Mouse (Mus musculus): ENCODE measurements around the gene M6pr. TPM values are rescaled to one million over a fixed set of nuclear protein-coding genes. Genes with fewer than 3 reads are reported as not detected.

The M6pr gene
- polyA plus RNA-seq (2021), result 187 TPM

DNA sequence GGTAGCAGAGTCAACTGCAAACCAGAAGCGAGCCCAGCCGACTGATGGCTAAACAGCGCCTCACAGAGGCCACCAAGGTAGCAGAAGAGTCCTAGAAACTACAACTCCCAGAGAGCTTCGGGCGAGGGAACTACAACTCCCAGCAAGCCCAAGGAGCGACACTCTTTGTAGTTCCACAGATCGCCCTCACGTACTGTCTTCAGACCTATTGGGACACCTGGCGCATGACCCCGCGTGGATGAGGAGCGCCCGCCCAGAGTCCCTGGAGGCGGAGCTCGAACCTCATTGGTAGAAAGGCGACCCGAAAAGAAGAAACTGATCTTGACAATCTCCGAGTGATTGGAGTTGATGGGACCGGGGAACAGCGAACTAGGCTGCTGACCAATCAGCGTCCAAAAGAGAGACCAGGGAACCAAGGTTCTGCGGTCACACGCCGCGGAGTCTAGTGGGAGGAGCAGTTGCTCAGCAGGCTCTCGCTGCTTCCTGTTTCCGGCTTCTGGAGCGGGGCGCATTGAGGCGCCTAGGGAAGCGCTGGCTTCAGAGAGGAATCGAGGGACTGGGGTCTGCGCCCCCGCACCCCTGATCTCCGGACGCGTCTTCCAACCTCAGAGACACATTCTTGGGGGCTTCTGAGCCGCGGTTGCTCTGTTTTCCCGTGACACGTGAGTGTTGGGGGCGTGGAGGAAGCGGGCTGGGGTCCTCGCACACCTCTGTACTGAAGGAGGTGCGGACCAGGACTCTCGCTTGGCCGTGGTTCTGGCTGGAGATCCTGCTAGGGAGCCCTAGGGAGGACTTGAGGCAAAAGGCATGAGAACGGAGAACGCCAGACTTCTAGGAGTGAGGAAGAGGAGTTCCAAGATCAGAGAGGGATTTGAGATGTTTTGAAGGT lies at the start of gene M6pr:
Gene M6pr, plus strand, starts transcription at position 216 of the 889 bp plus-strand sequence.
- peak; percentile 97 for TF ChIP-seq CTCF (IDR thresholded peaks at IDR 0.05)
- DNase-seq (ENCODE audit: low read depth, low spot score), result peak; percentile 91
- in situ Hi-C loops (cut with MboI; ENCODE audit: low pct_unique_long_range_greater_than_20kb), result loop anchor here (5.0 to 10.0 kb wide), 3 partner anchors 51 to 1034 kb away; no protein-coding TSS in a partner anchor
- ATAC-seq, result peak; percentile 99
- CTCF ChIA-PET, result interaction anchor here (0.6 to 2.1 kb wide), 6 partner anchors 11 to 42 kb away, joined by 3 to 10 read pairs (median 4); no protein-coding TSS in a partner anchor
- H3K27me3 ChIP-seq, result no peaks in the 10 kb centered on the region
- POLR2A ChIA-PET, result interaction anchor here (1.5 kb wide), 1 partner anchor 11 kb away, joined by 3 read pairs; no protein-coding TSS in a partner anchor

- no peak for TF ChIP-seq CTCF (IDR thresholded peaks at IDR 0.05)
- CTCF ChIA-PET, result no interaction called here
- in situ Hi-C loops (cut with MboI; ENCODE audit: low pct_unique_long_range_greater_than_20kb), result no loop called here
- POLR2A ChIA-PET, result no interaction called here
- ATAC-seq (no peak), DNase-seq (ENCODE audit: low read depth, low spot score) (no peak)
- H3K27me3 ChIP-seq, result no peaks in the 10 kb centered on the region
Measured at GRCm38 (mm10) chr6:122262543-122262942, 46.0 kb upstream of the M6pr start.

DNA sequence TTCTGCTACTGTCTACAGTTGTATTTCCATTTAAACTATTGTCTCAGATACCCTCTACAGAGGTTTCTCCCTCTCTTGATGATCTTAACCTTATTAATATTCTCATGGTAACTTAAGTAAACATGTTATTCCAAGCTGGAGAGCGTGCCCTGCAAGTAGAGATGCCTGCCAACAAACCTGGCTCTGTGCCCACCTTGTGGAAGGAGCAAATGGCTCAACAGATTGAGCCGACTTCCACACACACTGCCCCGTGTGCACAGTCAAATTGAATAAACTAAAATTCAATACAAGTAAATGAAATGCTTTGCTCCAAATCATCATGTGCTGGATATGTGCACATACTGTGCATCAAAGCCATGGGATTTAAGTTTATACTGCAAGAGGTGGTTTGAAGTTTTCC lies 40.0 kb upstream of the M6pr start:
- ATAC-seq (no peak), DNase-seq (ENCODE audit: low read depth, low spot score) (no peak)
- H3K27me3 ChIP-seq, result peaks cover 12% of the 10 kb centered on the region
- CTCF ChIA-PET, result interaction anchor here (0.7 kb wide), 1 partner anchor 10 kb away, joined by 3 read pairs; no protein-coding TSS in a partner anchor
- no peak for TF ChIP-seq CTCF (IDR thresholded peaks at IDR 0.05)
- POLR2A ChIA-PET, result no interaction called here
- in situ Hi-C loops (cut with MboI; ENCODE audit: low pct_unique_long_range_greater_than_20kb), result no loop called here

DNA sequence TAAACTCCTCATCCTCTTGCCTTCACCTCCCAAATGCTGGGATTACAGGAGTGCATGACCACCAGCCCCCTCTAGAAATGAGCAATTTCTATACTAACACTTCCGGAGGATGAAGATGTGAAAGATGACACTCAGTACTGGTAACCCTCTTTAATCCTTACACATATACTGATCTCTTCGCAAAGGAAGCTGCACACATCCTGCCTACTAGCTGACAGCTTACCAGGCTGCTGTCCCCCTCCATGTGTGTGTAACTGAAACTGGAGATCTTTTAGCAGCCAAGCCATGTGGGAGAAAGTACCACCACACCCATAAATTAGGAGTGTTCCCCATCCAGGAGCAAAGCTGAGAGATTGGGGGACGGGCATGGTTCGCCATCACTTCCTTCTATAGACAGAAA lies 39.4 kb upstream of the M6pr start:
- no peak for ATAC-seq
- POLR2A ChIA-PET, result no interaction called here
- TF ChIP-seq CTCF (IDR thresholded peaks at IDR 0.05), result no peak
- CTCF ChIA-PET, result interaction anchor here (0.7 kb wide), 1 partner anchor 9 kb away, joined by 3 read pairs; no protein-coding TSS in a partner anchor
- in situ Hi-C loops (cut with MboI; ENCODE audit: low pct_unique_long_range_greater_than_20kb), result no loop called here
- DNase-seq (ENCODE audit: low read depth, low spot score), result no peak
- peaks cover 12% of the 10 kb centered on the region for H3K27me3 ChIP-seq

DNA sequence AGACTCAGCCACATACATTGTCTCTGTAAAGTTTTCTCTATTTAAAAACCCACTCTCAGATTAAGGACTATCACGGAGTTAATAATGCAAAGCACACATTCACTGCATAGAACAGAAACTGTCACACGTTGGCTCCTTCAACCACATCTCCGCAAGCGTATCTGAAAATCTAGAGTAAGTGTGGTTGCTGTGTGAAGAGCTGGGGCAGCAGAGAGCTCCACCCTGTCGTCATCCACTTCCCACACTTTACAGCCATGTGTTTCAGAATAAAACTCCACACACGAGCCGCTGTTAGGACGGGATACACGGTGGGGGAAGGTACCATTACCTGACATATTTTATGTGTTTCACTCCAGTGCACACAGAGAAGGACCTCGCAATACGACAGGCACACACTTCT lies 38.4 kb upstream of the M6pr start:
- DNase-seq (ENCODE audit: low read depth, low spot score), result no peak
- TF ChIP-seq CTCF (IDR thresholded peaks at IDR 0.05), result no peak
- ATAC-seq, result no peak
- in situ Hi-C loops (cut with MboI; ENCODE audit: low pct_unique_long_range_greater_than_20kb), result no loop called here
- peaks cover 12% of the 10 kb centered on the region for H3K27me3 ChIP-seq
- ChIA-PET POLR2A (no interaction called here), CTCF (no interaction called here)

- in situ Hi-C loops (cut with MboI; ENCODE audit: low pct_unique_long_range_greater_than_20kb), result no loop called here
Measured at GRCm38 (mm10) chr6:122274546-122274945, 34.0 kb upstream of the M6pr start.

DNA sequence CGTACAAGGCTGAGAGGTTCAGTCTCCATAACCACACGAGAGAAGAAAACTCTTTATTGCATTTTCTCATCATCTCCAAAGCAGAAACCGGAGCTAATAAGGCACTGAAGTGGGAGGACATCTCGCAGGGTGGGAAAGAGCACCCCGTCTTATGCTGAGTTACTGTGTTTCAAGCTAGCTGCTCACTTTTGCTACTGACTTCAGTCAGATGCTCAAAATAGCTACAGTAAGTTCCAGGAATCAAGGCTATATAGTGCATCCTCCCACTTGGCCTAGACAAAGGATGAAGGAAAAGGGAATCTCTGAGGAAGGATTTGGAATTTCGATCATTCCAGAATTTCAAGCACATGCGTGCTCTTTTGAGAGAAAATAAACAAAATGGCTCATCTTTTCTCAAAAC lies 32.0 kb upstream of the M6pr start:
- CTCF ChIA-PET, result interaction anchor here (1.2 kb wide), 1 partner anchor 18 kb away, joined by 4 read pairs; no protein-coding TSS in a partner anchor
- ATAC-seq (no peak), DNase-seq (ENCODE audit: low read depth, low spot score) (no peak)
- POLR2A ChIA-PET, result no interaction called here
- in situ Hi-C loops (cut with MboI; ENCODE audit: low pct_unique_long_range_greater_than_20kb), result no loop called here
- H3K27me3 ChIP-seq, result peaks cover 28% of the 10 kb centered on the region
- TF ChIP-seq CTCF (IDR thresholded peaks at IDR 0.05), result no peak

More at GRCm38 (mm10) chr6:122274546-122274945, 34.0 kb upstream of the M6pr start:
- ChIA-PET CTCF (interaction anchor here (1.3 kb wide), 1 partner anchor 17 kb away, joined by 3 read pairs; no protein-coding TSS in a partner anchor), POLR2A (interaction anchor here (0.7 kb wide), 1 partner anchor 1790 kb away, joined by 4 read pairs; no protein-coding TSS in a partner anchor)
- H3K27me3 ChIP-seq, result peaks cover 23% of the 10 kb centered on the region
- ATAC-seq (no peak), DNase-seq (ENCODE audit: low read depth, low spot score) (no peak)
- TF ChIP-seq CTCF (IDR thresholded peaks at IDR 0.05), result no peak

- DNase-seq (ENCODE audit: low read depth, low spot score) (no peak), ATAC-seq (no peak)
- no peak for TF ChIP-seq CTCF (IDR thresholded peaks at IDR 0.05)
- in situ Hi-C loops (cut with MboI; ENCODE audit: low pct_unique_long_range_greater_than_20kb), result no loop called here
- H3K27me3 ChIP-seq, result peaks cover 26% of the 10 kb centered on the region
- ChIA-PET CTCF (no interaction called here), POLR2A (no interaction called here)
Measured at GRCm38 (mm10) chr6:122282782-122283181, 25.7 kb upstream of the M6pr start, which contains the start of gene Klrg1. Gene Klrg1 (minus strand): TSS chr6:122282882.

- no peak for TF ChIP-seq CTCF (IDR thresholded peaks at IDR 0.05)
- in situ Hi-C loops (cut with MboI; ENCODE audit: low pct_unique_long_range_greater_than_20kb), result no loop called here
- ChIA-PET POLR2A (no interaction called here), CTCF (no interaction called here)
- DNase-seq (ENCODE audit: low read depth, low spot score) (no peak), ATAC-seq (no peak)
- peaks cover 20% of the 10 kb centered on the region for H3K27me3 ChIP-seq
Measured at GRCm38 (mm10) chr6:122283429-122283828, 25.1 kb upstream of the M6pr start.

GRCm38 (mm10) chr6:122284304-122284703 lies 24.2 kb upstream of the M6pr start:
- ChIA-PET CTCF (no interaction called here), POLR2A (no interaction called here)
- no peak for DNase-seq (ENCODE audit: low read depth, low spot score)
- in situ Hi-C loops (cut with MboI; ENCODE audit: low pct_unique_long_range_greater_than_20kb), result no loop called here
- peaks cover 18% of the 10 kb centered on the region for H3K27me3 ChIP-seq
- no peak for ATAC-seq
- TF ChIP-seq CTCF (IDR thresholded peaks at IDR 0.05), result no peak

GRCm38 (mm10) chr6:122284823-122285222 lies 23.7 kb upstream of the M6pr start:
- no peak for ATAC-seq
- ChIA-PET CTCF (no interaction called here), POLR2A (no interaction called here)
- no peak for TF ChIP-seq CTCF (IDR thresholded peaks at IDR 0.05)
- no peak for DNase-seq (ENCODE audit: low read depth, low spot score)
- in situ Hi-C loops (cut with MboI; ENCODE audit: low pct_unique_long_range_greater_than_20kb), result no loop called here
- peaks cover 18% of the 10 kb centered on the region for H3K27me3 ChIP-seq

Data from Patski (cell line).